Mouse (Mus musculus): ENCODE data around the gene Klk1b4. TPM values are rescaled to one million over a fixed set of nuclear protein-coding genes. Genes with fewer than 3 reads are reported as not detected.

Klk1b4 gene
- polyA plus RNA-seq (2021; fragmentation: Nextera tagmentation), result not detected in 2 replicates
- long read RNA-seq, experiment 1, result 0 reads
- long read RNA-seq, experiment 2, result 0 reads

DNA sequence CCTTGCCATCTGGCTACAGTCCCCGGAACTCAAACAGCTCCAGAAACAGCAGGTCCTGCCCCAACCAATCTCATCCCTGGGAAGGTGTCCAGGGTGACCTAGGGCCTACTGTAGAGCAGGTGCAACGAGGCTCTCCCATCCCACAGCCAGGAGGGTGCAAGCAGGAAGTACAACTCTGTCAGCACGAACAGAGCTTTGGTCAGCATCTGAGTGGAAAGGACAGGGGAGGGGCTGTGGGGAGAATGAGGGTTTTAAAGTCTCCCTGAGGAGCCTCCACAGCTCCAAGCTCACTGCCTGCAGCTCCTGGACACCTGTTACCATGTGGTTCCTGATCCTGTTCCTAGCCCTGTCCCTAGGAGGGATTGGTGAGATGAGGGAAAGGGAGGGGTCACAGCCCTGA, at the start of gene Klk1b4:
Gene Klk1b4 (plus strand): TSS at position 301 of the 400 bp plus-strand sequence.

DNA sequence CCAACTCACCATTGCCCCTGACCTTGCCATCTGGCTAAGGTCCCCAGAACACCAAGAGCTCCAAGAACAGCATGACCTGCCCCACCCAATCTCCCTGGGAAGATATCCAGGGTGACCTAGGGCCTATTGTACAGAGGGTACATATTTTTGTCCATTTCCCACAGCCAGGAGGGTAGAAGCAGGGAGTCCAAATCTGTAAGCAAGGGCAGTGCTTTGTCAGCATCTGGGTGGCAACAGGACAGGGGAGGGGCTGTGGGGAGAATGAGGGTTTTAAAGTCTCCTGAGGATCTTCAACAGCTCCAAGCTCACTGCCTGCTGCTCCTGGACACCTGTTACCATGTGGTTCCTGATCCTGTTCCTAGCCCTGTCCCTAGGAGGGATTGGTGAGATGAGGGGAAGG, 19.3 kb upstream of the Klk1b4 start, which contains the start of gene Klk1b24:
Gene Klk1b24 (plus strand): TSS at position 301 of the 400 bp plus-strand sequence.

DNA sequence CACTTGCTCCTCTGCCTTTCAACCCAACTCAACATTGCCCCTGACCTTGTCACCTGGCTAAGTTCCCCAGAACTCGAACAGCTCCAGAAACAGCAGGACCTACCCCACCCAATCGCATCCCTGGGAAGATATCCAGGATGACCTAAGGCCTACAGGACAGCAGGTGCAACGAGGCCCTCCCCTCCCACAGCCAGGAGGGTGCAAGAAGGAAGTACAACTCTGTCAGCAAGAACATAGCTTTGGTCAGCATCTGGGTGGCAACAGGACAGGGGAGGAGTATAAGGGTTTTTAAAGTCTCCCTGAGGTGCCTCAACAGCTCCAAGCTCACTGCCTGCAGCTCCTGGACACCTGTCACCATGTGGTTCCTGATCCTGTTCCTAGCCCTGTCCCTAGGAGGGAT, 9.3 kb upstream of the Klk1b4 start, which contains the start of gene Klk1b3:
Gene Klk1b3 (plus strand): TSS at position 301 of the 400 bp plus-strand sequence.

GRCm38 (mm10) chr7:44215645-44216044, 8.4 kb downstream of the Klk1b4 start, which contains the start of gene Klk1b5:
Klk1b5 (plus strand) TSS chr7:44215945.

DNA sequence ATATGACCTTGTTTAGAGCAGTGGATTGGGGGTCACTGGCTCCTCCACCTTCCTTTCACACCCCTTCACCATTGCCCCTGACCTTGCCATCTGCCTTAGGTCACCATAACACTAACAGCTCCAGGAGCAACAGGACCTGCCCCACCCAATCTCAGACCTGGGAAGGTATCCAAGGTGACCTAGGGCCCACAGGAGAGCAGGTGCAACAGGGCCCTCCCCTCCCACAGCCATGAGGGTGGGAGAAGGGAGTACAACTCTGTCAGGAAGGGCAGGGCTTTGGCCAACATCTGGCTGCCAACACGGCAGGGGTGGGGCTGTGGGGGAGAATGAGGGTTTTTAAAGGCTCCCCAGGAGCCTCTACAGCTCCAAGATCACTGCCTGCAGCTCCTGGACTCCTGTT, 17.8 kb downstream of the Klk1b4 start, which contains the start of gene Klk1:
Gene Klk1 (plus strand): TSS at position 285 of the 400 bp plus-strand sequence.

DNA sequence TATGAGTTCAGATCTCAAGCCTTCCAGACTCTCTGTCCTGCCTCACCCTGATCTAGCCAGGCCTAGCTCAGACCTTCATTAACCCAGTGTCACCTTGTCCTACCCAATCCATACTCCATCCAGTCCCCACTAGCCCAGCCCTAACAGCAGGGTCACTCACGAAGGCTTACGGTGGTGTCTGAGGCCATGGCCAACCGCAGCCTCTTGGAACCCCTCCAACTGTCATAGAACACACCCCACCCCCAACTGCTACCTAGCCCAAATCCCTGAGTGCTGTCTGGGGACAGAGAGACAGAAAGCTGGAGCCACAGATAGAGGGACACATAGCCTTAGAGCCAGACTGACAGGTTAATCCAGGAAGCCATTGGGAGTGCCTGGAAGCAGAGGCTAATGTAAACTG, 28.7 kb downstream of the Klk1b4 start, which contains the start of gene Gm36864:
Gene Gm36864 (plus strand): TSS at position 269 of the 400 bp plus-strand sequence.

DNA sequence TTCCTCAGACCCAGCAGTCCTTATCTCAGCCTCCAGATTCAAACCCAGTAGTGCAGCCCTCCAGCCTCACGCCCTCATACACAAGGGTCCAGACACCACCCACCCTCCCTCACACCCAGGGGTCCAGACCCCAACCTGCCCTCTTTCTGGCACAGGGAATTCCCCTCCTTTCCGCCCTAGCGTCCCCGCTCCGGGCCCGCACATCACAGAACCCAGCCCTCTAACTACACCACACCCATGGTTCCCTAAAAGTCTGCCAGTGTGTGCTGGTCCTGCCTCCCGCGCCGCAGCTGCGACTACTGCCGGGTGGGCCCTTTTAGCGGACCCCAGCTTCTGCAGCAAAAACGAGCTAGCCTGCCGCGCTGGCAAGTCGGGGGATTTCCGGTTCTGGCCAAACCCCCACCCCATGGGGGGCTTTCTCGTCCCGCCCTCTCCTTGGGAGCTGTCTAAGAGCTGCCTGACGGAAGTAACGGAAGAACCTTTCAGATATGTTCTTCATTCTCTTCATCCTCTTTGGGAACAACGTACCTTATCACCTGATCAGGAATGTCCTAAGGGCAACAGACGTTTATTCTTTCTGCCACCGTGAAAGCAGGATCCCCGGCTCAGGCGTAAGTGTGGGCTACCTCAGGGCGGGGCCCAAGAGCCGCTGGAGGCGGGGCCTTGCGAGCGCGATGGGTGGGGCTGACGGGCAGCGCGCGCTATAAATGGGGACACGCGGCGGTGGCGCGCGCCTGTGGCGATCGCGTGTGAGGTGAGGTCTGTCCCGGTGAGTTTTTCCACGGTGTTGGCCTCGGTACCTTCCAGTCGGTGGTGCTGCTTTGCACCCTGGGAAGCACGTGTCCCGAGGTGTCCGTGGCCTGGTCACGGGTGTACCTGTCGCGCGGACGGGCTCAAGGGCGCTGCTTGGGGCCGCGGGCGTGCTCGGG, 39.1 kb downstream of the Klk1b4 start, which contains the start of the genes 1700028J19Rik and 2410002F23Rik:
Gene 1700028J19Rik (minus strand): TSS at position 641 of the 929 bp plus-strand sequence.
Gene 2410002F23Rik (plus strand): TSS at position 668 of the 929 bp plus-strand sequence.

DNA sequence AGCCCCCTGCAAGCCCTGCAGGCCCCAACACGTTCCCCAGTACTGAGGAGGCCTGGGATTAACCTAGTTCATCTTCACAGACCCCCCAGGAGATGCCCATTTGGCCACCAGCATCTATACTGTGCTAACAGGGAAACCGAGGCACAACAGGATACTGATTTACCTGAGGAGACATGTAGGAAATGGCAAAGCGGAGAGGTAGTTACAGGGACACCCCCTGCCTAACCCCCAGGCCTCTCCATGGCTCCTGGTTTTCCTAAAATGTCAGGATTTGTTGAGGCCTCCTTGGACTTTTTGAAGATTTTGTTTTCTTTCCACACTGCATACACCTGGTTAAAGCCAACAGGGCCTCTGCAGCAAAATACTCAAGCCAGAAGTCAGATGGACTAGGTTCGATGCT, 50.0 kb downstream of the Klk1b4 start, which contains the start of gene Acp4:
Gene Acp4 (minus strand): TSS at position 101 of the 400 bp plus-strand sequence.

DNA sequence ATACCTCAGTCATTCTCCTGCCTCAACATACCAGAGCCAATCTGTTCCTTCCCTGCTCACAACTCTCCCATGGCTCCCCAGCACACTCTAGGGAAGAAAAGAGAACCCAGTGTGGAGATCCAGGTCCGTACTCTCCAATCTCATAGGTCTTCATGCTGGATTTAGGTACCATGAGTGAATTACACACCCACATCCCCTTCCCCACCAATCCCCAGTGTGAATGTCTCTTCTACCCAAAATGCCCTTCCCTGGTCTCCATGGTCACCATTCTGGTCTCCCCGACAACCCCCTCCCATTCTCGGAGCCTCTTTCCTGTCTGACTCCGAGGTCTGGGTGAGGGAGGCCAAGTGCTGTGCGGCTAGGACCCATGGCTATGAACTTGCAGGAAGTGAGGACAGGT, 53.9 kb downstream of the Klk1b4 start, which contains the start of gene Gm15517:
Gene Gm15517 (plus strand): TSS at position 301 of the 400 bp plus-strand sequence.

Other genes starting within 250 kb of the Klk1b4 start
- not detected in 2 replicates for gene Klk1b1, start 240.7 kb upstream of the Klk1b4 start, polyA plus RNA-seq (2021; fragmentation: Nextera tagmentation)
- gene Klk1b9, start 231.4 kb upstream of the Klk1b4 start, polyA plus RNA-seq (2021; fragmentation: Nextera tagmentation), result not detected in 2 replicates
- not detected in 2 replicates for gene Klk1b11, start 211.6 kb upstream of the Klk1b4 start, polyA plus RNA-seq (2021; fragmentation: Nextera tagmentation)
- gene Klk1b26, start 195.3 kb upstream of the Klk1b4 start, polyA plus RNA-seq (2021; fragmentation: Nextera tagmentation), result not detected in 2 replicates
- gene Klk1b27, start 155.1 kb upstream of the Klk1b4 start, polyA plus RNA-seq (2021; fragmentation: Nextera tagmentation), result not detected in 2 replicates
- not detected in 2 replicates for gene Klk1b21, start 105.1 kb upstream of the Klk1b4 start, polyA plus RNA-seq (2021; fragmentation: Nextera tagmentation)
- not detected in 2 replicates for gene Klk1b22, start 94.8 kb upstream of the Klk1b4 start, polyA plus RNA-seq (2021; fragmentation: Nextera tagmentation)
- gene Klk1b16, start 70.7 kb upstream of the Klk1b4 start, polyA plus RNA-seq (2021; fragmentation: Nextera tagmentation), result not detected in 2 replicates
- gene Klk1b24, start 19.2 kb upstream of the Klk1b4 start, polyA plus RNA-seq (2021; fragmentation: Nextera tagmentation), result not detected in 2 replicates
- gene Klk1b3, start 9.2 kb upstream of the Klk1b4 start, polyA plus RNA-seq (2021; fragmentation: Nextera tagmentation), result not detected in 2 replicates
- gene Klk1b5, start 8.5 kb downstream of the Klk1b4 start, polyA plus RNA-seq (2021; fragmentation: Nextera tagmentation), result not detected in 2 replicates
- not detected in 2 replicates for gene Klk1, start 17.9 kb downstream of the Klk1b4 start, polyA plus RNA-seq (2021; fragmentation: Nextera tagmentation)
- not detected in 2 replicates for gene Gm36864, start 28.7 kb downstream of the Klk1b4 start, polyA plus RNA-seq (2021; fragmentation: Nextera tagmentation)
- 2.1 TPM in 2 replicates for gene 1700028J19Rik, start 39.3 kb downstream of the Klk1b4 start, polyA plus RNA-seq (2021; fragmentation: Nextera tagmentation)
- 86.1 and 106 TPM in 2 replicates for gene 2410002F23Rik, start 39.3 kb downstream of the Klk1b4 start, polyA plus RNA-seq (2021; fragmentation: Nextera tagmentation)
- not detected in 2 replicates for gene Acp4, start 49.9 kb downstream of the Klk1b4 start, polyA plus RNA-seq (2021; fragmentation: Nextera tagmentation)
- not detected in 2 replicates for gene Gm15517, start 54.0 kb downstream of the Klk1b4 start, polyA plus RNA-seq (2021; fragmentation: Nextera tagmentation)
- gene Clec11a, start 99.5 kb downstream of the Klk1b4 start, polyA plus RNA-seq (2021; fragmentation: Nextera tagmentation), result 3.2 and 3.9 TPM in 2 replicates
- 86.1 and 191 TPM in 2 replicates for gene Shank1, start 102.8 kb downstream of the Klk1b4 start, polyA plus RNA-seq (2021; fragmentation: Nextera tagmentation)
- gene Syt3, start 176.7 kb downstream of the Klk1b4 start, polyA plus RNA-seq (2021; fragmentation: Nextera tagmentation), result 35.1 and 37.3 TPM in 2 replicates
- gene 1700008O03Rik, start 178.4 kb downstream of the Klk1b4 start, polyA plus RNA-seq (2021; fragmentation: Nextera tagmentation), result 1.7 TPM in 2 replicates
- 6.2 and 11.6 TPM in 2 replicates for gene Lrrc4b, start 221.6 kb downstream of the Klk1b4 start, polyA plus RNA-seq (2021; fragmentation: Nextera tagmentation)